Mouse (Mus musculus): ENCODE results near the gene Map3k3. TPM values are rescaled to one million over a fixed set of nuclear protein-coding genes. Genes with fewer than 3 reads are reported as not detected.

The Map3k3 gene
- total and polyA plus RNA-seq, 3 experiments = 28.8 to 34.1 (median 32.3) TPM

- no peak for DNase-seq (ENCODE audit: extremely low read depth)
- Histone ChIP-seq H3K4me2 (ENCODE audit: insufficient read depth, low read depth, poor library complexity, severe bottlenecking) (no peak overlapping the region), H3K9ac (ENCODE audit: insufficient read depth, low read depth) (no peak overlapping the region)
Measured at GRCm38 (mm10) chr11:106056819-106057491, 27.5 kb upstream of the Map3k3 start.

GRCm38 (mm10) chr11:106058020-106058419, 26.4 kb upstream of the Map3k3 start:
- TF ChIP-seq ETS1 (conservative IDR thresholded peaks at IDR 0.05; ENCODE audit: low read depth, low read length) (no peak), ELF1 (IDR thresholded peaks at IDR 0.05; ENCODE audit: low read depth, low read length) (no peak), MXI1 (IDR thresholded peaks at IDR 0.05; ENCODE audit: low read depth, low read length) (no peak), E2F4 (IDR thresholded peaks at IDR 0.05; ENCODE audit: insufficient replicate concordance, low read depth, low read length) (no peak), ZMIZ1 (IDR thresholded peaks at IDR 0.05; ENCODE audit: low read depth, low read length) (no peak), CHD2 (IDR thresholded peaks at IDR 0.05; ENCODE audit: low read length) (no peak), MAZ (IDR thresholded peaks at IDR 0.05; ENCODE audit: low read depth, low read length) (no peak), POLR2AphosphoS2 (IDR thresholded peaks at IDR 0.05; ENCODE audit: low read depth, low read length) (no peak), MAX (IDR thresholded peaks at IDR 0.05; ENCODE audit: low read length) (no peak), USF2 (conservative IDR thresholded peaks at IDR 0.05; ENCODE audit: low read depth, low read length) (no peak), RCOR1 (conservative IDR thresholded peaks at IDR 0.05; ENCODE audit: low read depth, low read length) (no peak), KAT2A (IDR thresholded peaks at IDR 0.05; ENCODE audit: insufficient replicate concordance, low read length) (no peak), PAX5 (IDR thresholded peaks at IDR 0.05; ENCODE audit: low read length) (no peak), MAFK (IDR thresholded peaks at IDR 0.05; ENCODE audit: insufficient replicate concordance, low read length) (no peak), NRF1 (IDR thresholded peaks at IDR 0.05; ENCODE audit: low read depth, low read length) (no peak), UBTF (IDR thresholded peaks at IDR 0.05; ENCODE audit: low read depth, low read length) (no peak), ZC3H11A (IDR thresholded peaks at IDR 0.05; ENCODE audit: low read depth, low read length) (no peak), NELFE (IDR thresholded peaks at IDR 0.05; ENCODE audit: low read depth, low read length) (no peak), SIN3A (IDR thresholded peaks at IDR 0.05; ENCODE audit: low read length) (no peak)
- Histone ChIP-seq H3K36me3 (replicated peaks in 1 of 2; ENCODE audit: control insufficient read depth in 1 of 2, insufficient read depth in 1 of 2, low read length in 1 of 2) (peaks cover 57 to 82% of the 10 kb centered on the region in 2 experiments), H3K27ac (ENCODE audit: insufficient read depth, low read depth) (no peak overlapping the region), H3K4me1 (ENCODE audit: control insufficient read depth in 1 of 2, insufficient read depth in 2 of 2) (no peaks in the 10 kb centered on the region), H3K4me2 (ENCODE audit: insufficient read depth, low read depth, poor library complexity, severe bottlenecking) (no peak overlapping the region), H3K79me2 (replicated peaks; ENCODE audit: control insufficient read depth, extremely low read depth, insufficient read depth, poor library complexity, severe bottlenecking) (no peaks in the 10 kb centered on the region), H3K27me3 (replicated peaks) (no peaks in the 10 kb centered on the region), H3K9me3 (replicated peaks; ENCODE audit: low read length) (no peaks in the 10 kb centered on the region), H3K9ac (ENCODE audit: insufficient read depth, low read depth) (no peak overlapping the region), H3K4me3 (replicated peaks in 1 of 3; ENCODE audit: low read depth in 2 of 3, low read length in 2 of 3, poor library complexity in 1 of 3) (no peak overlapping the region)
- in situ Hi-C loops (cut with MboI; ENCODE audit: low pct_ligation_motif_present, low pct_unique_long_range_greater_than_20kb, low sequenced_read_pairs) = no loop called here
- dilution Hi-C loops (cut with MboI; ENCODE audit: extremely low pct_ligation_motif_present, extremely low pct_unique_long_range_greater_than_20kb, low sequenced_read_pairs) = loop anchor here (25.0 kb wide), 1 partner anchor 121 kb away; no protein-coding TSS in a partner anchor
- no peak for DNase-seq (ENCODE audit: extremely low read depth)

More at GRCm38 (mm10) chr11:106056819-106057491, 27.5 kb upstream of the Map3k3 start:
- in situ Hi-C loops (cut with MboI; ENCODE audit: low pct_ligation_motif_present, low pct_unique_long_range_greater_than_20kb, low sequenced_read_pairs) (no loop called here), dilution Hi-C loops (cut with MboI; ENCODE audit: extremely low pct_ligation_motif_present, extremely low pct_unique_long_range_greater_than_20kb, low sequenced_read_pairs) (loop anchor here (25.0 kb wide), 1 partner anchor 120 kb away; no protein-coding TSS in a partner anchor)
- H3K4me3 ChIP-seq (replicated peaks in 1 of 3; ENCODE audit: low read depth in 2 of 3, low read length in 2 of 3, poor library complexity in 1 of 3) = no peak overlapping the region
- H3K4me1 ChIP-seq (ENCODE audit: control insufficient read depth in 1 of 2, insufficient read depth in 2 of 2) = no peaks in the 10 kb centered on the region
- peaks cover 66 to 90% of the 10 kb centered on the region in 2 experiments for H3K36me3 ChIP-seq (replicated peaks in 1 of 2; ENCODE audit: control insufficient read depth in 1 of 2, insufficient read depth in 1 of 2, low read length in 1 of 2)
- H3K79me2 ChIP-seq (replicated peaks; ENCODE audit: control insufficient read depth, extremely low read depth, insufficient read depth, poor library complexity, severe bottlenecking) = no peaks in the 10 kb centered on the region
- no peaks in the 10 kb centered on the region for H3K27me3 ChIP-seq (replicated peaks)
- TF ChIP-seq HCFC1 (IDR thresholded peaks at IDR 0.05; ENCODE audit: low read depth, low read length) (no peak), POLR2AphosphoS2 (IDR thresholded peaks at IDR 0.05; ENCODE audit: low read depth, low read length) (no peak), NRF1 (IDR thresholded peaks at IDR 0.05; ENCODE audit: low read depth, low read length) (no peak)
- no peak overlapping the region for H3K27ac ChIP-seq (ENCODE audit: insufficient read depth, low read depth)
- H3K9me3 ChIP-seq (replicated peaks; ENCODE audit: low read length) = no peaks in the 10 kb centered on the region
